Mouse (Mus musculus): ENCODE measurements around the gene Agfg1.
A peak's percentile ranks its signal among the peaks of the same experiment; 100 is the strongest.

Gene Agfg1

GRCm38 (mm10) chr1:82839296-82839613 is at the start of gene Agfg1:
Gene Agfg1, plus strand, starts transcription at chr1:82839483.
- peak; percentile 94 for DNase-seq (ENCODE audit: low spot score in 2 of 2)

GRCm38 (mm10) chr1:82791105-82791504 is 48.2 kb upstream of the Agfg1 start:
- DNase-seq (ENCODE audit: low spot score in 2 of 2): no peak

GRCm38 (mm10) chr1:82792238-82792637 is 47.0 kb upstream of the Agfg1 start:
- no peak for DNase-seq (ENCODE audit: low spot score in 2 of 2)

- no peak for DNase-seq (ENCODE audit: low spot score in 2 of 2)
Observed at GRCm38 (mm10) chr1:82793110-82793509, 46.2 kb upstream of the Agfg1 start.

GRCm38 (mm10) chr1:82793986-82794385 is 45.3 kb upstream of the Agfg1 start:
- peak; percentile 62 to 79 for DNase-seq (ENCODE audit: low spot score in 2 of 2)

- DNase-seq (ENCODE audit: low spot score in 2 of 2): no peak
Observed at GRCm38 (mm10) chr1:82795211-82795610, 44.1 kb upstream of the Agfg1 start.

- DNase-seq (ENCODE audit: low spot score in 2 of 2): no peak
Observed at GRCm38 (mm10) chr1:82795702-82796443, 43.4 kb upstream of the Agfg1 start.

GRCm38 (mm10) chr1:82797088-82797487 is 42.2 kb upstream of the Agfg1 start:
- DNase-seq (ENCODE audit: low spot score in 2 of 2): no peak

GRCm38 (mm10) chr1:82798304-82798703 is 41.0 kb upstream of the Agfg1 start:
- no peak for DNase-seq (ENCODE audit: low spot score in 2 of 2)

- no peak for DNase-seq (ENCODE audit: low spot score in 2 of 2)
Observed at GRCm38 (mm10) chr1:82798922-82799321, 40.4 kb upstream of the Agfg1 start.

- DNase-seq (ENCODE audit: low spot score in 2 of 2): no peak
Observed at GRCm38 (mm10) chr1:82801105-82801783, 38.0 kb upstream of the Agfg1 start.

- DNase-seq (ENCODE audit: low spot score in 2 of 2): no peak
Observed at GRCm38 (mm10) chr1:82803608-82804007, 35.7 kb upstream of the Agfg1 start.

- no peak for DNase-seq (ENCODE audit: low spot score in 2 of 2)
Observed at GRCm38 (mm10) chr1:82804059-82804458, 35.2 kb upstream of the Agfg1 start.

- no peak for DNase-seq (ENCODE audit: low spot score in 2 of 2)
Observed at GRCm38 (mm10) chr1:82806391-82806790, 32.9 kb upstream of the Agfg1 start.

- no peak for DNase-seq (ENCODE audit: low spot score in 2 of 2)
Observed at GRCm38 (mm10) chr1:82807206-82807605, 32.1 kb upstream of the Agfg1 start.

GRCm38 (mm10) chr1:82808564-82808963 is 30.7 kb upstream of the Agfg1 start:
- DNase-seq (ENCODE audit: low spot score in 2 of 2): no peak

- no peak for DNase-seq (ENCODE audit: low spot score in 2 of 2)
Observed at GRCm38 (mm10) chr1:82811766-82812165, 27.5 kb upstream of the Agfg1 start.

GRCm38 (mm10) chr1:82815941-82816716 is 23.2 kb upstream of the Agfg1 start:
- DNase-seq (ENCODE audit: low spot score in 2 of 2): no peak

GRCm38 (mm10) chr1:82819366-82819765 is 19.9 kb upstream of the Agfg1 start:
- DNase-seq (ENCODE audit: low spot score in 2 of 2): no peak

- no peak for DNase-seq (ENCODE audit: low spot score in 2 of 2)
Observed at GRCm38 (mm10) chr1:82820179-82820578, 19.1 kb upstream of the Agfg1 start.

GRCm38 (mm10) chr1:82820626-82821186 is 18.6 kb upstream of the Agfg1 start:
- no peak for DNase-seq (ENCODE audit: low spot score in 2 of 2)

GRCm38 (mm10) chr1:82821846-82822245 is 17.4 kb upstream of the Agfg1 start:
- DNase-seq (ENCODE audit: low spot score in 2 of 2): no peak

All from right cerebral cortex, postnatal 10 days (tissue).